Mouse (Mus musculus) forebrain, embryonic 13.5 days (tissue): ENCODE data around the gene Gm20831. TPM values are rescaled to one million over a fixed set of nuclear protein-coding genes. Genes with fewer than 3 reads are reported as not detected.
"Not testable (repeated sequence)": the region's sequence is repeated elsewhere in the genome, so short reads cannot be mapped to it uniquely, and the experiment has no call there.

Experiments used
- ATAC-seq: fragments of 200-750 bp; cut with Nextera tagmentation; 2 replicates; pipeline ENCODE4 v1.8.0; 2017
- H3K27ac ChIP-seq: fragments of 300-500 bp; sonication (generic); 2 replicates; pipeline ENCODE4 v1.5.1; 2015; ENCODE audit warnings: inconsistent platforms, mild to moderate bottlenecking, moderate library complexity
- H3K27me3 ChIP-seq: fragments of 300-500 bp; sonication (generic); 2 replicates; pipeline ENCODE4 v1.6.1; 2015; ENCODE audit warnings: mild to moderate bottlenecking, inconsistent platforms
- H3K36me3 ChIP-seq: fragments of 300-500 bp; sonication (generic); 2 replicates; pipeline ENCODE4 v1.6.1; 2015; ENCODE audit warnings: mild to moderate bottlenecking, inconsistent platforms; ENCODE audit not compliant: poor library complexity, severe bottlenecking
- H3K4me1 ChIP-seq: fragments of 300-500 bp; sonication (generic); 2 replicates; pipeline ENCODE4 v1.6.1; 2015; ENCODE audit warnings: inconsistent platforms
- H3K4me2 ChIP-seq: fragments of 300-500 bp; sonication (generic); 2 replicates; pipeline ENCODE4 v1.6.1; 2015; ENCODE audit warnings: inconsistent platforms, mild to moderate bottlenecking, moderate library complexity
- H3K4me3 ChIP-seq: fragments of 300-500 bp; sonication (generic); 2 replicates; pipeline ENCODE4 v1.5.1; 2015; ENCODE audit warnings: mild to moderate bottlenecking, inconsistent platforms
- H3K9ac ChIP-seq: fragments of 300-500 bp; sonication (generic); 2 replicates; pipeline ENCODE4 v1.6.1; 2015; ENCODE audit warnings: mild to moderate bottlenecking, inconsistent platforms
- H3K9me3 ChIP-seq: fragments of 300-500 bp; sonication (generic); replicated peaks from 2 replicates; pipeline ENCODE4 v1.6.1; 2016; ENCODE audit warnings: inconsistent platforms
- WGBS: fragments of 180-500 bp; shearing (Covaris S2); methylation state at CpG from one replicate; pipeline ENCODE4 v1.1.7; 2015; 5-methylcytosine and 5-hydroxymethylcytosine counted together
- polyA plus RNA-seq: library from polyadenylated mRNA; unstranded; fragments of >200 nt; fragmentation: Nextera tagmentation; extraction: Ambion mirVana; gene quantifications from 2 replicates; pipeline ENCODE4 v1.2.1, GENCODE M21; 2015

Gm20831 gene
- not detected in 2 replicates for polyA plus RNA-seq

DNA sequence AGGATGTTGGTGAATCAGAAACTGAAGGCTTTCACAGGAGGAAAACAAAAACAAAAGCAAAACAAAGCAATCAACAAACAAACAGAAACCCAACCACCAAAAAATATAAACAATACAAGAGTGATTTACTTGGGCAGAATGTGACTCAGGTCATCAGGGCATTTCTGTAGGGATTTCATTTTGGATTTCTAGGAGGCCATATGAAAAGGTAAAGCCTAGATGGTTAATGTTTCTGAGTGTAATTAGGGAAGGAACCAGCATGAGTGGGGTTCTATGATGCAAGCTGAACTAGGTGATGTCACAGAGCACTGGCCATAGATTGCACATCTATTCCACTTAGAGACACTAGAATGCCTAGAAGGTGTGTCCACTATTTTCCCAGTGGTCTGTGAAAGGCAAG is at the start of gene Gm20831, which contains the start of gene Gm20772:
Gene Gm20831 (plus strand): TSS at position 301 of the 400 bp plus-strand sequence.
Gene Gm20772 (plus strand): TSS at position 301 of the 400 bp plus-strand sequence.
- not testable (repeated sequence) for H3K9me3 ChIP-seq, H3K27ac ChIP-seq, H3K4me3 ChIP-seq, H3K4me1 ChIP-seq, H3K36me3 ChIP-seq, H3K27me3 ChIP-seq, H3K4me2 ChIP-seq, ATAC-seq, H3K9ac ChIP-seq

DNA sequence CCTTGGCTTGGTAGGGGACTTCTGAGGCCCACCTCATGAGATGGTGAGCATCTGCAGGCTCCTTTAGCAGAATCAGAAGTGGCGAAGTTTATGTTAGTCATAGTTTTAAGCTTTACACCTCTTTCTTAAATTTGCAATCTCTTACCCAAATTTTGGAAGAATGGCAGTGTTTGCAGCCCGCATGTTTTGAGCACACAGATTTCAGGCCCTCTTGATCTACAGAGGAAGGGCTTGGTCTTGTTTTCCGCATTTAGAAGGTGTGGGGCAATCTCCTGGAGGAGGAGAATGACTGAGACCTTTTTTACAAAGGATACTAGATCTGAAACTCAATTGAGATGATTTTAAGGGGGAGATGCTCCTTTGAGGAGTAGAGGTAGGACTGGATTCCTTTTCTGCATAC is 28.4 kb upstream of the Gm20831 start, which contains the start of gene Gm21904:
Gene Gm21904 (minus strand): TSS at position 101 of the 400 bp plus-strand sequence.
- WGBS: no CpG with 5 or more reads among the region's 3 CpGs
- H3K36me3 ChIP-seq, H3K27me3 ChIP-seq, H3K4me2 ChIP-seq, H3K27ac ChIP-seq, ATAC-seq, H3K9me3 ChIP-seq, H3K4me1 ChIP-seq, H3K4me3 ChIP-seq, H3K9ac ChIP-seq: not testable (repeated sequence)

DNA sequence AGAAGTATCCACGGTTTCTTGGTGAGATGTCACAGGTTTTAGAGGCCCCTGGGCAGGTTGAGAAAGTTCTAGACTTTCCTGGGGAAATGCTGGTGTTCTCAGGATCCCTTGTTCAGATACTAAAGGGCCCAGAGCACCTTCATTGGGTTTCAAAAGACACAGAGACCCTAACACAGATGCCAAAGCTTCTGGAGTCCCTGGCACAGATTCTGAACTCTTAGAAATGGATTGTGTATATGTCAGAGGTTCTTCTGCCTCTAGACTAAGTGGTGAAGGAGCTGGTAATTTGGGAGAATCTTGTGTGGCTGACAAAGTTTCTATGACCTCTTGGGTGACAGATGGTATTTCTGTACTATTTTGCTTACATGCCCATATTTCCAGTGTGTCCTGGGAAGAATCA is 62.7 kb downstream of the Gm20831 start, which contains the start of gene Srsy:
Gene Srsy (minus strand): TSS at position 101 of the 400 bp plus-strand sequence.
- no CpG with 5 or more reads among the region's 1 CpGs for whole genome bisulfite sequencing

More for the DNA sequence above, 62.7 kb downstream of the Gm20831 start, which contains the start of gene Srsy:
- not testable (repeated sequence) for H3K9ac ChIP-seq, H3K27ac ChIP-seq, H3K27me3 ChIP-seq, H3K4me3 ChIP-seq, H3K4me1 ChIP-seq, H3K4me2 ChIP-seq, ATAC-seq, H3K36me3 ChIP-seq, H3K9me3 ChIP-seq

Other genes with a start within 250 kb of the Gm20831 start
- gene Gm21904, start 28.5 kb upstream of the Gm20831 start, polyA plus RNA-seq: not detected in 2 replicates
- gene Gm20772, start within 50 bp of the Gm20831 start, polyA plus RNA-seq: not detected in 2 replicates
- gene Srsy, start 62.6 kb downstream of the Gm20831 start, polyA plus RNA-seq: not detected in 2 replicates
- gene Gm21764, start 187.1 kb downstream of the Gm20831 start, polyA plus RNA-seq: not detected in 2 replicates
- gene Ssty1, start 214.4 kb downstream of the Gm20831 start, polyA plus RNA-seq: not detected in 2 replicates